35 mouse cellular contexts compared by ENCODE assay signal in the genomic region with DNA sequence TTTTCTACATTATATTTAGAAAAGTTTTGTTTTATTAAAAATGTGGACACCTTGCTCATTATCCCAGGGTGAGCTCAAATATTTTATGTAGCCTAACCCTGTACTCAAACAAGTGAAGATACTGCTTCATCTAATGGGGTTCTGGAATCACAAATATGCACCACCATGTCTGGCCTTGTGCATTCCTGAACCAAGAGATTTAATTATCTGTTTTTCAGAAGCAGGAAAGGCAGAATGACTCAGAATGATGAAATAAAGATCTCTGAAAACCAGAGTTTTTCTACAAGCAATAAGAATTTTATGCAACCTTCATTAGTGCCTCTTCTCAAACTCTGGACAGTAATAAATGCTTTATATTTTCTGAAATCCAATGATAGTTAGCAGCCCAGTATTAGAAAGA.
"Had no signal": no experiment of that assay in that cellular context is flagged by ENCODE, and none has a peak within 500 bp of the region (broad histone marks: within the 10 kb centered on the region; RNA-seq: fewer than 3 reads in every experiment).

No protein-coding gene starts in this region.

- H3K4me3 ChIP-seq: heart, embryonic 10.5 days; heart, embryonic 12.5 days; heart, embryonic 13.5 days; heart, embryonic 15.5 days; hindbrain, embryonic 10.5 days; hindbrain, embryonic 13.5 days; hindbrain, embryonic 15.5 days; intestine, embryonic 15.5 days; kidney, embryonic 15.5 days; layer of hippocampus, adult 2 months; left cerebral cortex, adult 2 months had no signal

- H3K36me3 ChIP-seq: heart, embryonic 10.5 days; heart, embryonic 12.5 days; heart, embryonic 13.5 days; heart, embryonic 15.5 days; hindbrain, embryonic 10.5 days; hindbrain, embryonic 13.5 days; hindbrain, embryonic 15.5 days; intestine, embryonic 15.5 days; kidney, embryonic 15.5 days had no signal

- H3K9me3 ChIP-seq: heart, embryonic 10.5 days; heart, embryonic 12.5 days; heart, embryonic 13.5 days; heart, embryonic 15.5 days; hindbrain, embryonic 10.5 days; hindbrain, embryonic 13.5 days; hindbrain, embryonic 15.5 days; intestine, embryonic 15.5 days; kidney, embryonic 15.5 days had no signal

- DNase-seq: heart, postnatal 10 days; heart, postnatal 14 days; heart, postnatal 36 days; heart, postnatal 4 days; kidney, adult 11 months; kidney, adult 18-20 months; kidney, adult 2 months; kidney, adult 8-10 months; kidney, adult 9 months; kidney, postnatal 10 days; kidney, postnatal 14 days; kidney, postnatal 25 days; kidney, postnatal 36 days; kidney, postnatal 4 days; layer of hippocampus, adult 9-11 months; layer of hippocampus, postnatal 36 days had no signal

- H3K9ac ChIP-seq: heart, embryonic 12.5 days; heart, embryonic 13.5 days; heart, embryonic 15.5 days; hindbrain, embryonic 13.5 days; hindbrain, embryonic 14.5 days; hindbrain, embryonic 15.5 days; intestine, embryonic 15.5 days; kidney, embryonic 15.5 days had no signal

- H3K27ac ChIP-seq: heart, embryonic 10.5 days; heart, embryonic 13.5 days; heart, embryonic 15.5 days; hindbrain, embryonic 10.5 days; hindbrain, embryonic 13.5 days; hindbrain, embryonic 14.5 days; hindbrain, embryonic 15.5 days; hindbrain, postnatal 0 days; intestine, embryonic 15.5 days; kidney, embryonic 15.5 days; kidney, postnatal 0 days; layer of hippocampus, adult 2 months; left cerebral cortex, adult 2 months had no signal

- H3K4me1 ChIP-seq: heart, embryonic 10.5 days; heart, embryonic 12.5 days; heart, embryonic 13.5 days; heart, embryonic 15.5 days; hindbrain, embryonic 10.5 days; hindbrain, embryonic 13.5 days; hindbrain, embryonic 15.5 days; intestine, embryonic 15.5 days; kidney, embryonic 15.5 days had no signal

- H3K4me2 ChIP-seq: heart, embryonic 11.5 days; heart, embryonic 12.5 days; heart, embryonic 13.5 days; heart, embryonic 15.5 days; hindbrain, embryonic 13.5 days; hindbrain, embryonic 14.5 days; hindbrain, embryonic 15.5 days; intestine, embryonic 15.5 days; kidney, embryonic 15.5 days had no signal

- ATAC-seq: hindbrain, embryonic 16.5 days; hindbrain, postnatal 0 days; inflammation-experienced regulatory T-cells, adult 6 months; intestine, embryonic 15.5 days; intestine, embryonic 16.5 days; intestine, postnatal 0 days had no signal

- H3K27me3 ChIP-seq: heart, embryonic 12.5 days; heart, embryonic 13.5 days; heart, embryonic 15.5 days; hindbrain, embryonic 13.5 days; hindbrain, embryonic 15.5 days; intestine, embryonic 15.5 days; kidney, embryonic 15.5 days had no signal
